Mouse (Mus musculus): ENCODE data around the gene Slc1a7. TPM values are rescaled to one million over a fixed set of nuclear protein-coding genes. Genes with fewer than 3 reads are reported as not detected.

Slc1a7 gene
- polyA plus RNA-seq, 1 experiment from 2014 or later = not detected

DNA sequence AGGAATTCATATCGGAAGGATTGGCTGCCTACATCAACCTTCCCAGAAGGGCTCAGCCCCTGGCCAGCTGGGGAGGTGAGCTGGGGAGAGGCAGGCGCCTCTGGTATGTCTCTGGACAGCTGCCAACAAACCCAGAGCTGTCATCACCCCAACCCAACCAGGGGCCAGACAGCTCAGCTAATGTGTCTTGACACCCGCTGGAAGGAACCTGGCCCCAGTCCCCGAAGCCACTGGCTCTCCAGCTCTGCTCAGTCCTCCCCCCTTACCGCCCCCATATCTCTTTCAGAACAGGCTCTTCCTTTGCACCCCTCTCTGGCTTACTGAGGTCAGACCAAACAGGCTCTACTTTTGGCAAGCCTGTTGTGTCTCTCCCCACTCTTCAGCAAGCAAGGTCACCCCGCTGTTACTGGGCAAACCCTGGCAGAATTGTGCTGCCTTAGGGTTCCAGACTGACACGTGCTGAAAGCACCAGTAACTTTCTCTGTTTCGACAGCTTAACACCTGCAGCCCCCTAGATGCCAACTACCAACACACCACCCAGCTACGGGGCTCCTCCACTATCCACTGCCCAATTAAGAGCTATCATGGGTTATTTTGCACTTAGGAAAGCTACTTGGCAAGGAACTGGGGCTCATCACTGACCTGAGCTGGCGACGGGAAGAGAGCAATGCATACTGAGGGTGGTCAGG, 5.9 kb upstream of the Slc1a7 start:
- Histone ChIP-seq H3K9me3 (ENCODE audit: control insufficient read depth, low read length) (no peaks in the 10 kb centered on the region), H3K4me1 (replicated peaks; ENCODE audit: control insufficient read depth, insufficient read depth, low read length) (peaks cover 15% of the 10 kb centered on the region), H3K27ac (ENCODE audit: low read length) (no peak overlapping the region), H3K27me3 (replicated peaks; ENCODE audit: control insufficient read depth, insufficient read depth, low read length) (no peaks in the 10 kb centered on the region), H3K9ac (replicated peaks; ENCODE audit: low read depth, low read length) (no peak overlapping the region), H3K4me2 (ENCODE audit: low read length) (no peak overlapping the region), H3K36me3 (ENCODE audit: control insufficient read depth, insufficient read depth) (no peaks in the 10 kb centered on the region), H3K4me3 (replicated peaks; ENCODE audit: low read length) (no peak overlapping the region)
- ATAC-seq = peak; percentile 54
- WGBS = 52% methylated on average over 11 of the region's 11 CpGs

DNA sequence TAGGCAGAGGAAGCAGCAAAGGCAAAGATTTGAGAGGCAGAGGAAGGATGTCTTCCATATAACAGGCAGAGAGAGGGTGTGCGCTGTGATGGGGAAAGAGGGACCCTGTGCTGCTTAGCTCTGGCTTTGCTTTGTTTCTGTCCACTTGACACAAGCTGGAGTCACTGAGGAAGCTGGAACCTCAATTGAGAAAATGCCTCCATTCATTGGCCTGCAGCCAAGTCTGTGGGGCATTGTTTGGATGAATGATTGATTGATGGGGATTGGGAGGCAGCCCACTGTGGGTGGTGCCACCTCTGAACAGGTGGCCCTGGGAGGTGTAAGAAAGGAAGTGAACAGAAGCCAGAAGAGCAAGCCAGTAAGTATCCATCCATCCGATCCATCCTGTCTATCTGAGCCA, 5.3 kb upstream of the Slc1a7 start:
- Histone ChIP-seq H3K27ac (ENCODE audit: low read length) (no peak overlapping the region), H3K9ac (replicated peaks; ENCODE audit: low read depth, low read length) (no peak overlapping the region), H3K36me3 (ENCODE audit: control insufficient read depth, insufficient read depth) (no peaks in the 10 kb centered on the region), H3K27me3 (replicated peaks; ENCODE audit: control insufficient read depth, insufficient read depth, low read length) (no peaks in the 10 kb centered on the region), H3K4me1 (replicated peaks; ENCODE audit: control insufficient read depth, insufficient read depth, low read length) (peaks cover 15% of the 10 kb centered on the region), H3K4me3 (replicated peaks; ENCODE audit: low read length) (no peak overlapping the region), H3K4me2 (ENCODE audit: low read length) (no peak overlapping the region), H3K9me3 (ENCODE audit: control insufficient read depth, low read length) (no peaks in the 10 kb centered on the region)
- 57% methylated on average over 2 of the region's 2 CpGs for WGBS
- no peak for ATAC-seq

DNA sequence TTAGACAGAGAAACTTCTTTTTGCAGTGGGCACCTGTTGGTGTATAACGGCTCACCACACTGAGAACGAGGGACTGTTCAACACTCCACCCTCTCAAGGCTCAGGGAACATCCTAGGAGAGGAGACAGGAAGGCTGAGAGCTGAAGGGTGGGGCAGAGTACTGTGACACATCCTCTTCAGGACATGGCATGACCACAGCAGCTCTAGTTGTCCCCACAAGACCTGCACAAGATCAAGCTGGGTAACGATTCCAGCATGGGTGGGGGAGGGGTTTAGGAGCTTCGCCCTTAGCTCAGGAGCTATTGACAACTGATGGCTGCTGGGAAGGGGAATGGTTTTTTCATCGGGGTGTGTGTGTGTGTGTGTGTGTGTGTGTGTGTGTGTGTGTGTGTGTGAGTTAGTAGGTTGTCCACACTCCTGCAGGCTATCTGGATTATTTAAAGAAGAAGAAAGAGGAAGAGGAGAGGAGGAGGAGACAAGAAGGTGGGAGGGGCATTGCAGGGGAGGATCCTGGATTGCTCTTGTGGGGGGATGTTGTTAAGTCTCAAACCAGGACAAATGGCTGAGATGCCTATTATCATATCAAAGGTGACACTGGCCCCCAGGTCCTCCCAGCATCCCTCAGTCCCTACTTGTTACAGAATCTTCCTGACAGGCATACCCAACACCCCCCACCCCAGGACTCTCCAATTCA, 1.6 kb upstream of the Slc1a7 start:
- Histone ChIP-seq H3K4me2 (ENCODE audit: low read length) (no peak overlapping the region), H3K27ac (ENCODE audit: low read length) (no peak overlapping the region), H3K4me1 (replicated peaks; ENCODE audit: control insufficient read depth, insufficient read depth, low read length) (peaks cover 11% of the 10 kb centered on the region), H3K4me3 (replicated peaks; ENCODE audit: low read length) (no peak overlapping the region), H3K9ac (replicated peaks; ENCODE audit: low read depth, low read length) (no peak overlapping the region), H3K36me3 (ENCODE audit: control insufficient read depth, insufficient read depth) (no peaks in the 10 kb centered on the region), H3K9me3 (ENCODE audit: control insufficient read depth, low read length) (no peaks in the 10 kb centered on the region), H3K27me3 (replicated peaks; ENCODE audit: control insufficient read depth, insufficient read depth, low read length) (no peaks in the 10 kb centered on the region)
- no peak for ATAC-seq
- 62% methylated on average over 5 of the region's 5 CpGs for WGBS

DNA sequence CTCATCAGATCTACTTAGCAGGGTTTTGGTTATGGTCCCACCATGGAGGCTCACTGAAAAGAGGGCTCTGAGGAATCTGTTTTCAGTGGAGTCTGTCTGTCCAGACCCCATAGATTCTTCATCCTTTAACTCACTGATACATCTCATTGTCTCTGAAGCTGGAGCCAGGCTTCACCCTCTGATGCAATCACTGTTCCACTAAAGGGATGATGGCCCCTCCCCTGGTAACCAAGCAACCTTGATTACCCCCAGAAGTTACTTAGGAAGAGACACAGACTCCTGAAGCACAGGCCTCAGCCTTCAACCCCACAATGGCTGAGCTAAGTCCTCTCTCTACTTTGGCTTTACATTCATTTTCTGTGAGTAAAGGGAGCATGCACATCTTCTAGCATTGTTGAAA, 1.6 kb downstream of the Slc1a7 start:
- Histone ChIP-seq H3K27ac (ENCODE audit: low read length) (no peak overlapping the region), H3K9ac (replicated peaks; ENCODE audit: low read depth, low read length) (no peak overlapping the region), H3K4me1 (replicated peaks; ENCODE audit: control insufficient read depth, insufficient read depth, low read length) (no peaks in the 10 kb centered on the region; the same call in 1 of the 2 replicates), H3K4me3 (replicated peaks; ENCODE audit: low read length) (no peak overlapping the region), H3K9me3 (ENCODE audit: control insufficient read depth, low read length) (no peaks in the 10 kb centered on the region), H3K4me2 (ENCODE audit: low read length) (no peak overlapping the region), H3K36me3 (ENCODE audit: control insufficient read depth, insufficient read depth) (no peaks in the 10 kb centered on the region), H3K27me3 (replicated peaks; ENCODE audit: control insufficient read depth, insufficient read depth, low read length) (no peaks in the 10 kb centered on the region)
- no peak for ATAC-seq

DNA sequence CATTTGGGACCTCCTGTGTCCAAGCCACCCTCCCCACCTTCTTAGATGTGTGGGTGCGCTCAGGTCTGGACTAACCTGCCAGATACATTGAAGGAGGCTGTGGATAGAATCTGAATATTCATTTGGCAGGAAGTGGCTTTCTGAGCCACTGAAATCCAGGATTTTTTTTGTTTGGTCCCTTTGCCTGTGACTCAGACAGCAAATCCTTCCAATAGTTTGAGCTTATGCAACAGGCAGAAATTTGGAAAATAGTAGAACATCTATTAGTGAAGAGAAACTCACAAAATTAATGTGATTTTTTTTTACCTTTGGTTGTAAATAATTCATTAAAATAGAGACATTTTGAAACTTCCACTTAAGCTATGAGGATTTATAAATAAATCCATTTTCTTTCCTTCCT, 3.0 kb downstream of the Slc1a7 start:
- 100% methylated on average over 1 of the region's 1 CpGs for WGBS
- Histone ChIP-seq H3K36me3 (ENCODE audit: control insufficient read depth, insufficient read depth) (no peaks in the 10 kb centered on the region), H3K4me1 (replicated peaks; ENCODE audit: control insufficient read depth, insufficient read depth, low read length) (no peaks in the 10 kb centered on the region; the same call in 1 of the 2 replicates), H3K9me3 (ENCODE audit: control insufficient read depth, low read length) (no peaks in the 10 kb centered on the region), H3K27ac (ENCODE audit: low read length) (no peak overlapping the region), H3K9ac (replicated peaks; ENCODE audit: low read depth, low read length) (no peak overlapping the region), H3K4me2 (ENCODE audit: low read length) (no peak overlapping the region), H3K27me3 (replicated peaks; ENCODE audit: control insufficient read depth, insufficient read depth, low read length) (no peaks in the 10 kb centered on the region), H3K4me3 (replicated peaks; ENCODE audit: low read length) (no peak overlapping the region)
- no peak for ATAC-seq

DNA sequence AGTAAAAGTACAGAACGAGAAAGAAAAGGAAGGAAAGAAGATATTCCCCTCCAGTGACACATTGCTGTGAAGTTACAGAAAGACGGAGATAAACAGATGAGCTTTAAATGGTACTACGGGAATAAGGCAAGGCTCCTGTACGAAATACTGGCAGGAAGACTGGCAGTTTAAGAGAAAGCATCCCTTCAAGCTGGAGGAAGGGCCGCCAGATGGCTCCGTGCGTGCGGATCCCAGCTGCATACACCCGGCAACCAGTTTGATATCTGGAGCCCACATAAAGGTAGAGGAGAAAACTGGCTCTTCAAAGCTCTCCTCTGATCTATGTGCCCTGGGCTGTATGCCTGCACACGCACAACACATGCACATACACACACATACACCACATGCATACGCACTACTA, 6.4 kb downstream of the Slc1a7 start:
- H3K27ac ChIP-seq (ENCODE audit: low read length) = no peak overlapping the region
- ATAC-seq = 0 out of 2 replicates have a peak, but pooled peaks have one; percentile 52
- WGBS = 58% methylated on average over 11 of the region's 11 CpGs

DNA sequence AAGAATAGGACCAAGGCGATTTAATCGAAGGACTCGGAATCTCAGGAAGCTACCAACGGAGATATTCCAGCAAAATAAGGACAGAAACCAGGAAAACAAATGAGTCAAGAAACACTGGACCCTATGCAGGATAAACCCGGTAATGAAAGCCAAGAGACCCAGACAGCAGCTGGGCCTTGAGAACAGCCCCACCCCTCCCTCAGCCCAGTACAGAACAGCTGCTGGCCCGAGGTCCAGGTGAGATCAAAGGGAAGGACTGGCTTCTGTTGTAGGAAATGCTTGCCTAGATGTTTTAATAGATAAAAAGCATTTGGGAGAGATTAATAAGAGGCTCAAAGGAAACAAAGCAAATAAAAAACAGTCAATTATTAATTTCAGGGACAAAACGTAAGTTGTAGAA, 6.9 kb downstream of the Slc1a7 start:
- Histone ChIP-seq H3K36me3 (ENCODE audit: control insufficient read depth, insufficient read depth) (no peaks in the 10 kb centered on the region), H3K4me2 (ENCODE audit: low read length) (no peak overlapping the region), H3K27me3 (replicated peaks; ENCODE audit: control insufficient read depth, insufficient read depth, low read length) (no peaks in the 10 kb centered on the region), H3K4me1 (replicated peaks; ENCODE audit: control insufficient read depth, insufficient read depth, low read length) (peaks cover 9% of the 10 kb centered on the region), H3K4me3 (replicated peaks; ENCODE audit: low read length) (no peak overlapping the region), H3K9ac (replicated peaks; ENCODE audit: low read depth, low read length) (no peak overlapping the region), H3K9me3 (ENCODE audit: control insufficient read depth, low read length) (no peaks in the 10 kb centered on the region), H3K27ac (ENCODE audit: low read length) (no peak overlapping the region)
- 78% methylated on average over 7 of the region's 7 CpGs for WGBS
- no peak for ATAC-seq

More for the DNA sequence above, 6.4 kb downstream of the Slc1a7 start:
- Histone ChIP-seq H3K9ac (replicated peaks; ENCODE audit: low read depth, low read length) (no peak overlapping the region), H3K4me2 (ENCODE audit: low read length) (no peak overlapping the region), H3K9me3 (ENCODE audit: control insufficient read depth, low read length) (no peaks in the 10 kb centered on the region), H3K4me3 (replicated peaks; ENCODE audit: low read length) (no peak overlapping the region), H3K27me3 (replicated peaks; ENCODE audit: control insufficient read depth, insufficient read depth, low read length) (no peaks in the 10 kb centered on the region), H3K4me1 (replicated peaks; ENCODE audit: control insufficient read depth, insufficient read depth, low read length) (peaks cover 4% of the 10 kb centered on the region), H3K36me3 (ENCODE audit: control insufficient read depth, insufficient read depth) (no peaks in the 10 kb centered on the region)

DNA sequence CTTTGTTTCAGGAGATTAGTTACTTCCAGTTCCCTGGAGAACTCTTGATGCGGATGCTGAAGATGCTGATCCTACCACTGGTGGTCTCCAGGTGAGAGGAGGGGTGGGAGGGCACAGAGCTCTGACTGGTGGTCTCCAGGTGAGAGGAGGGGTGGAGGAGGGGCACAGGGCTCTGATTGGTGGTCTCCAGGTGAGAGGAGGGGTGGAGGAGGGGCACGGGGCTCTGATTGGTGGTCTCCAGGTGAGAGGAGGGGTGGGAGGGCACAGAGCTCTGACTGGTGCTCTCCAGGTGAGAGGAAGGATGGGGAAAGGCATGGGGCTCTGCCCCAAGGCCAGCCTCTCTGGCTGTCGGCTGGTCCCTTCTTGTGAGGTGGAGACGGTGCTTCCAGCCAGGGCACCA, 9.5 kb downstream of the Slc1a7 start:
- ATAC-seq = no peak
- Histone ChIP-seq H3K36me3 (ENCODE audit: control insufficient read depth, insufficient read depth) (no peaks in the 10 kb centered on the region), H3K27me3 (replicated peaks; ENCODE audit: control insufficient read depth, insufficient read depth, low read length) (no peaks in the 10 kb centered on the region), H3K4me1 (replicated peaks; ENCODE audit: control insufficient read depth, insufficient read depth, low read length) (peaks cover 15% of the 10 kb centered on the region), H3K9me3 (ENCODE audit: control insufficient read depth, low read length) (no peaks in the 10 kb centered on the region), H3K9ac (replicated peaks; ENCODE audit: low read depth, low read length) (no peak overlapping the region), H3K27ac (ENCODE audit: low read length) (no peak overlapping the region), H3K4me3 (replicated peaks; ENCODE audit: low read length) (no peak overlapping the region), H3K4me2 (ENCODE audit: low read length) (no peak overlapping the region)
- 56% methylated on average over 4 of the region's 4 CpGs for WGBS

DNA sequence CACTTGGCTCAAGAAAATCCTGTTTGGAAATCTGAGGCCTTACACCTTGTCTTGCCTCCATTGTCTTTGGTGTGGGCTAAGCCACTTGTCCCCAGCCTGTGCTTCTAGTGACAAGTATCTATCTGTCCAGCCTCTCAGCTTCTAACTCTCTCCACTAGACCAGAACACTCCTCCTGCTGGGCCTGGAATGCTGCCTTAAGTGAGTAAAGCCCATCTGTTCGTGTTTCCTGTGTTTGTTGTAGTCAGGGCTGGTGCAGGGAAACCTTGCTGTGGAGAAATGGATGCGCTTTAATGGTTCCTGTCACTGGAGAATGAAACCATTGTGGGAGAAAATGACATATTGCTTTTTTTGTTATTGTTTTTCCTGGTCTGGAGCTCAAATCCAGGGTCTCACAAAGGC, 11.4 kb downstream of the Slc1a7 start:
- no peak overlapping the region for H3K27ac ChIP-seq (ENCODE audit: low read length)
- H3K9ac ChIP-seq (replicated peaks; ENCODE audit: low read depth, low read length) = no peak overlapping the region
- peak; percentile 61 for ATAC-seq
- no peaks in the 10 kb centered on the region for H3K9me3 ChIP-seq (ENCODE audit: control insufficient read depth, low read length)
- peaks cover 15% of the 10 kb centered on the region for H3K4me1 ChIP-seq (replicated peaks; ENCODE audit: control insufficient read depth, insufficient read depth, low read length)
- no peak overlapping the region for H3K4me3 ChIP-seq (replicated peaks; ENCODE audit: low read length)
- no peaks in the 10 kb centered on the region for H3K27me3 ChIP-seq (replicated peaks; ENCODE audit: control insufficient read depth, insufficient read depth, low read length)
- H3K4me2 ChIP-seq (ENCODE audit: low read length) = no peak overlapping the region
- 27% methylated on average over 2 of the region's 2 CpGs for WGBS
- H3K36me3 ChIP-seq (ENCODE audit: control insufficient read depth, insufficient read depth) = no peaks in the 10 kb centered on the region
